Mouse (Mus musculus): Measurements from ENCODE around the gene Gmds.

The Gmds gene

DNA sequence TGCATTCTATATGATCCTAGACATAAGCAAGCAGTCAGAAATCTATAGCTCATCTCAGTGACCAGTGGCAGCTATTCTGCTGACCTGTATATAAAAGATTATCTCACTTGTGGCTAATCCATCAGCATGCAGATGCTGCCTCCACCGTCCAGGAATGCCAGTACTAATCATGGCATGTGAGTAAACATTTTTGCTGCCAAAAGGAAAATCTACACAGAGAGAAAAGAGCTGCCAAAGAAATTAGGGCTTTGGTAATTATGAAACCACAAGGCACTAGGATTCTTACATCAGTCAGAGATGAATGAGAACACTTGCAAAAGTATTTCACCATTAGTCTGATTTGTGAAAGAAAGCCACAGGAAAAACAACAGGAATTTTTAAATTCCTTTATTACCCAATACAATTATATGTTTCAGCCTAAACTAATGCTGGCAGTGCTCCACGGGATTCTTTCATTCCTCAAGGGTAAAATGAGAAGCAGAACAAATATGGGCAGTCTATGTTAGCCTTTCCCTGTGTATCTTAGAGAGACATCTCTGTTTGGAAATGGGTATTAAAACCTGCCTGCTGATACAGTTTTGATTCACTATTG is 71.3 kb downstream of the Gmds start:
- DNase-seq = peak; percentile 8

DNA sequence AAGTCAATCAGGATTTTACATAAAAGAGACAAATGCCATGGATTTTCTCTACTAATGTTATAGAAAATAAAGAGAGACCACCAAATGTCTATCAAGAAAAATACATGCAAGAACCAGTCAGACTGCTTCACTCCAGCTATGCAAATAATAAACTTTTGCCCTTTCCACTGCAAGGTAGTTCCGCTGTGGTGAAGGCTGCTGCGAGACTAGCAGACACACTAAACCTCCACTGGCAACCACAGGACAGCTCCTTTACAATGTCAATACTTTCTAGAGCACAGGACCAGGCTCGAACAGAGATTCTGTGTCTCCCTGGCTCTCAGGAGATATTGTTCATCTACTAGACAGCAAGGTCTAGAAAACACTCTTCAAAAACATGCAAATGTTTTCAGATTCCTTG is 71.8 kb downstream of the Gmds start:
- DNase-seq = no peak

DNA sequence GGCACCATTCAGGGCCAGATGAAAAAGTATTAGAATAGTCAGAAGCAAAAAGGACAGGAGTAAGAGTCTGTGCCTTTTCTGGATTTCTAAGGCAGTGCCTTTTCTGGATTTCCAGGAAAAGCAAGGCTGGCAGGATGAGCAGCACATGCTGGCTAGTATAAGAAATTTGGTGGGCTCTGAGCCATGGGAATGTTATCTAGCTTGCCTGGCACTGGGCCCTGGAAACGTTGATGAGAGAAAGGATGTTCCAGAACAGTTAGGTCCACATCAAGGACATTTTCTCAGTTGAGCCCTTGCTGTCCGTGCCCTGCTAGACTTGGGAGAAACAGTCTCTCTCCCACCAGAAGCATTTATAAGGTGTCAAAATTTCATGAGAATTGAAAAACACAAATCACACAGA is 82.4 kb downstream of the Gmds start:
- peak; percentile 39 for DNase-seq

DNA sequence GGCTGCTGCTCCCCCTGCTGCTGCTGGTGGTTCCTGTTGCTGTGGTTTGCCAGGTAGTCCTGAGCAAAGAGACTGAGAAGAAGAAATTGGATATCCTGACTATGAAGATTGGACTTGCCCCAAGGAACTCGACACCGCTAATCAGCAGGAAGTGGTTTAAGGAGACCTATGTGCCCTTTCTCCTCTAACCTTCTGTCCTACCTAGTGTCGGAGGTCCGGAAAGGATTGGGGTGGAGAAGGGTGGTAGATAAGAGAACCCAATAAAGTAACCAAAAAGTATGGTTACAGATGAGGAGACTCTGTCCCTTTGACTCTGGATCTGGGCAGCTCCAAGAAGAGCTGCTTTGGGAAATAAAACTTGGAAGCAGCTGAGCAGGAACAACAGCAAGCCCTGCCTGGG is 86.3 kb downstream of the Gmds start:
- DNase-seq = no peak

DNA sequence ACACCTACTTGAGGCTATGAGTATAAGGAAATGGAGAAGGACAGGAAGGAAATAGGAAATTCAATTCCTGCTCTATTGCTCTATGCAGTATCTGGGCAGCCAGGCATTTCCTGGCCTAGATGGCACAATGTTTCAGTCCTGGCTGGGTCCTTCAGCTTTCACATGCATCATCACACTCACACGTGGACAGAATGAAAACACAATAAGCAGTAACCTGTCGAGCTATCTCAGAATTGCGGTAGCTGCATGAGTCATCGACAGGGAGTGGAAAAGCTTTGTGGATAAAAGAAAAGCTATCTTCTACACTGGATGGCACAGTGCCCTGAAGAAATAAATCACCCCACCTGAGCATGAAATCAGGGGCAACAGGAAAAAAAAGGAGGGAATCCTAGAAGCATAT is 96.3 kb downstream of the Gmds start:
- DNase-seq = no peak

DNA sequence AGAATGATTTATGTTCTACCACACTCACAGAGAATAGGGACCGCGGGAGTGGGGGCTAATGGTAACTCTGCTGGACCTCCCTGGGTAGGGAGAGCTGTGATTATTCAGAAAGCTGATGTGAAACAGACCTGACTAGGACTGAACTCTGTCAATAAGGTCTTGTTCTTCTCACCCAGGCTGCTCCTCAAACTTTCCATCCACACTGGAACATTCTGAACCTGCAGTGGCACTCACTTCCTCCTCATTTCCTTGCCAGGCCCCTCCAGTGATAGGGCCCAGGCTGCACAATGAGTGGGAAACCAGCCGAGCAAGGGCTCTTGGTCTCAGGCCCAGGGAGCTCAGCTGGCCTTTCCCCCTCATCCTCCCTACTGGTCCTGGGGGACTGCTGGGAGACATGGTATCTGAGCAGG is 102.3 kb downstream of the Gmds start:
- peak; percentile 30 for DNase-seq

DNA sequence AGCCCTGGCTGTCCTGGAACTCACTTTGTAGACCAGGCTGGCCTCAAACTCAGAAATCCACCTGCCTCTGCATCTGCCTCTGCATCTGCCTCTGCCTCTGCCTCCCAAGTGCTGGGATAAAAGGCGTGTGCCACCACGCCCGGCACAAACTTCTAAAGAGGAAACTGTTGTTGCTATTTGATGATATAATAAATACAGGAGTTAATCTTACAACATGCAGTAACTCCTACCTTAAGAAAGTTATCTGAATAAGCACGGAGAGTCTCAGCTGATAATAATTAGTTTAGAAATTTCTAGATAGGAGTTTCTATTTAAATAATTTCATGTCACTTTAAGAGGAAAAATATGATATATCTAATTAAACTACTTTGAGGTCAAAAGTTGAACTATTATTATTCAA is 103.5 kb downstream of the Gmds start:
- DNase-seq = no peak

DNA sequence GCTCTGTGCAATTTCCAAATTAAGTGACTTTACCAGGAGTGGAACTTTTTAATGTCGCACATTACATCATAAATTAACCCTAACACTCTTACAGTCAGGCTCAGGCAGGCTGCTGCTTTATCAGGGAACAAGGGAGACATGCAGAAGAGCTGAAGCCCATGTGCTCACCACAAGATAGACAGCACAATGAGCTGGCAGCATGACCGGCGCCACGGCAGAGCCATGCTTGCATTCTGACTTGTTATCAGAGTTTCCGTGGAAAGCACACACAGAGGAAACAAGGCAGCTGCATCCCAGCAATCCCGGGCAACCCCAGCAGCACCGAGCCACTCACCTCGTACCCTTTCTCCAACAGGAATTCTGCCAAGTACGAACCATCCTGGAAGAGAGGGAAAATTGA is 104.5 kb downstream of the Gmds start:
- DNase-seq = no peak

DNA sequence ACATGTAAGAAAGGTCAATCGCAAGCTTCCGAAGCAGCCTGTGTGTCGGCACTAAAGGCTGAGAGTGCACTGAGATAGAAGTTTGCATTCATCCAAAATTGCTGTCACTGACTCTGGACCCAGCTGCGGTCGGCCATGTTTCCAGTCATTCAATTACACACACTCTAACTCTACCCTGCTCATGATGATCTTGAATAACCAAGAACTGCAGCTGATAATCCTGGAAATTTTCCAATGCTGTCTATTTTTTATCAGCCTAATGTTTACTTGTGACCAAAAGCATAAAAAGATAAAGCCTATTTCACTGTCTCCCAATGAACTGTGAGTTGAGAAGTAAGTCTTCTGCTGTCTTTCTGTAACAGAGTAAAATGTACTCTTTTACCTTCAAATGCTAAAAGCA is 106.1 kb downstream of the Gmds start:
- no peak for DNase-seq

DNA sequence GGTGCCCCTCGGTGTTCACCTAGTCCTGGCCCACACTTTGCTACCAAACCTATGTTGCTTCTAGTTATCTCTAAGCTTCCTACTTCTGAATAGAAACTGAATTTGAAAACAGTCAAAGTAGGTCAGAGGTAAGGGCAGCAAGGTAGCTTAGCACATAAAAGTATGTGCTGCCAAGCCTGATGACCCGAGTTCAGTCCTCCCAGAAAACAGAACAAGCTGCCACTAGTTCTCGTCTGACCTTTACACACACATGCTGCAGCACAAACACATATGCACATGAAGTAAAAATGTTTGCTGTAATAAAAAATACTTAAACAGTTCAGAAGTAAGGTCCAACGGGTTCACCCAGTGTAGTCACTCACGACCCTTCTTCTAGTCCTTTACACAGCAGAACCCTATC is 106.6 kb downstream of the Gmds start:
- DNase-seq = no peak

DNA sequence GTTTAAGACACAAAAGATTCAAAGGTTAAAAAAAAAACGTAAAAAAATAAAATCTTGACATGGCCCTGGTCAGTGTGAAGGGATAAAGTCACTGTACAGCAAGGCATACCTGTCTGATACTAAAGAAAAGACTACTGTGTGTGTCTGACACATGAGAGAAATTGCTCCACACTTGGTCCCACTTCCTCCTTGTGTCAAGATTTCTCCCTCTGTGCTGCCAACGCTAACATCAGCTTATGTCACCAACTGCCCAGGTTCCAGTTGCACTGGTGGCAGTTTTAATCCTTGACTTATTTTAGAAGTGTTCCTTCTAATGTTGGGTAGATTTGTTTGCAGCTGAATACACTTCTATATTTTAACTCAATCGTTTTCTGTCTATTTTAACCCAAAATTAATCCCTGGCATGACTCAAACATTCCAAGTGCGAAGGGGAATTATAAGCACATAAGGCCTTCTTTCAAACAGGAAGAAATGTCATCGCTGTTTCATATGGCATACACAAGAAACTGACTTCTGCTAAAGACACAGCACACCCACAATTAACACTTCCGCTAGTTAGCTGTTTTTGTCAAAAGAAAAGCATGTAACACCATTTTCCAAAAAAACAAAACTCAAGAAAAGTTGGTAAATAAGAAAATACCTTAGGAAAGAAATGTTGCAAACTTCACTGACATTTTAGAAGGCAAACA is 110.5 kb downstream of the Gmds start:
- no peak for DNase-seq

DNA sequence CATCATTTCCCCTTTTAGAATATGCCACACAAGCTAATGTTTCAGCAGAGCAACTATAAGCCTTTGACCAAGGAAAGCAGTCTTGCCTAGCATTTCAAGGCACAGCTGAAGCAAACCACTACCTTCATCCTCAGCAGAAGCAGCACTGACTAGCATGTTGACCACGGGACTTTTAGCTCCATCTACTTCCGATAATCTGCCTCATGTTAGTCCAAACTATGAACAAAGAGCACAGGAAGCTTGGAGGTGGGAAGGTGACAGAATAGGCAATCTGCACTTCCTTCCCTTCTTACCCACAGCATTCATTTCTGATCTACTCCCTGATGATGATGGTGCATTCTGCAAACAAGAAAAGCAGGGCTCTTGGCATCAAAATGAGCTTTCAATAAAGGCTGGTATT is 120.9 kb downstream of the Gmds start:
- DNase-seq = no peak

DNA sequence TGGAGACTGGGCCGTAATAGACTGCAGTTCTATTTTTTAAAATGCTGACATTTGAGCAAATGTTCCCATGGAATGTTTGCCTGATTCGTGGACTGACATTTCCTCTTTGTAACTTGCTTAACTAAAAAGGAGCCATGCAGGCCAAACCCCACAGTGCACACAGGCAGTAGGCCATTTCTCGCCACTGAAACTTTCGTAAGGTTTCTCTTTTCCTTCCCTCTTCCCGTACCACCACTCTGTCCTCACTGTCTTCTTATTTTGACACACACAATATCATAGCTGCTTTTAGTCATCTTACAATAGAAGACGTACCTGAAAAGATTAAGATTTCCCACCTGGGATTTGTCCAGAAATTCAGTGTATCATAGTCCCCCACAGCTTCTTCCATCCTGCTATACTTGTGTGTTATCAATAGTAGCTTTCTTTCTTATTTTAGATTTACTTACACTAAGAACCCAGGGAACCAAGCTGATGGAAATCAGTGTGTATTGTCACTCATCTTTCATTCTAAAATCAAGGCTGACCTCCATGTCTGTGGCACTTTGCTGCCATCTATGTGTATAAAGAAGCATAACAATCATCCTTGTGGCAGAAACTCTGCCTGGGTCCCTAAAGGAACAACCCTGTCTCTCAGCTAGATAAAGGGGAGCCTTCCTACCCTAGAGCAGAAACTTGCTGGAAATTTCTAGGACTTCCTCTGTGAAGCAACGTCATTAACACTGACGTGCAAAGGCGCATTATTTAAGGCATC is 124.7 kb downstream of the Gmds start:
- DNase-seq = peak; percentile 41

DNA sequence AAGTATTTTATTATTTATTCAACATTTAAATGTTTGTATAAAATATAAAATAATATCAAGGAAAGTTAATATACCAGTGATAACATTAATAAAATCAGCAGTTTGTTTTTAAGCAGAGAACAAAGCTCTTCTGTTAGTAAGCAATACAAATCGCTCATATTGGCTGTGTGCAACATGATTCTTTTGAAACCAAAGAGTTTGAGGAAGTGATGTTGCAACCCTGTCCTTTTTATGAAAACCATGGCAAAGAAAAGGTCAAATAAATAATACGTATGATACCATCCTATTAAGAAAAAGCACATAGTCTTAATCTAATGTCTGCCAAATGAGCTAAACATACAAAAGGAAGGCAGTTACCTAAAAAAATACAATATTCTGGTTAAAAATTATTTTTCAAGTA is 126.4 kb downstream of the Gmds start:
- no peak for DNase-seq

DNA sequence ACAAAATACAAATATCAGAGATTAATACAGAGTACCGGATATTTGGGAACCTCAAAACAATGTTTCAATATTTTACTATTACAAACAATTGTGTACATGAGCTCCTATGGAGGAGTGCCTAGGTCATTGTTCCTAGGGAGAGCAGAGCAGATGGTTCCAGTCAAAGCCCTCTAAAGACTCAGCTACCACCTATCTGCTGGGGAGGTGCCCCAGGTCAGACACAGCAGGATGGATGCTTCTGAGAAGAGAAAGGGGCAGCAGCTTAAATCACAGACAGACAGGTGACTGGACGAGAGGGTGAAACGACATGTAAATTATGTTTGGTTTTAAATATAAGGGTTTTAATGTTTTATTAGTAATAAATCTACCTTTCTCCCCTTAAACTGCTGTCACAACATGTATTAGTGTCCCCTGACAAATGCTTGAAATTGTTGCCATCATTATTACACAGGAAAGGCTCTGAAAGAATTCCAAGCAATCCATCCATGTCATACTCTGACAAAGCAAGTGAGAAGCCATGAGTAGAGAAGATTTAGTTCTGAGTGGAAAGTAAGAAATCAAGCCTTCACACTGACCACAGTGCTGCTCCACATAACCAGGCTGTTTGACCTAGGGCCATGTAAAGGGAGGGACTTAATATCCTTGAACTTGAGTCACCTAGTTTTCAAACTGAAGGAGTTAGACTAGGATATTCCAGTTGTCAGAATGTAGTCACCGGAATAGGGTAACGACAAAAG is 131.2 kb downstream of the Gmds start:
- no peak for DNase-seq

DNA sequence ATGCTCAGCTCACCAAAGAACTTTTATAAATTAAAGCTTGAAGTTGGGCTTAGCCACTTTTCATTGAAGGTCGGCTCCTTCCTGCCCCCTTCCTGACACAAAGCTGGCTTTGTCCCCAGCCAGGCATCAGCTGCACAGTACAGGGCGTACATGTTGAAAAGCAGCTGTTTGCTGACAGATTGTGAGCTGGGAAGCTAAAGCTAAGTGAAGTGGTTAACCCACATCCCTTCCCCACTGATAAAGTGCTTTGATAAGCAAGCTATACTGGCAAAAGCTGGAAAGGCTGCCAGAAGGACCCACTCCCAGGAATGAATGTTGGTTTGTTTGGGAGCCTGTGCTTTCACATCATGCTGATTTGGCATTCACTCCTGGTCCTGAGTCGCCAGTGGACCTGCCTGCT is 158.6 kb downstream of the Gmds start:
- DNase-seq = peak; percentile 56

DNA sequence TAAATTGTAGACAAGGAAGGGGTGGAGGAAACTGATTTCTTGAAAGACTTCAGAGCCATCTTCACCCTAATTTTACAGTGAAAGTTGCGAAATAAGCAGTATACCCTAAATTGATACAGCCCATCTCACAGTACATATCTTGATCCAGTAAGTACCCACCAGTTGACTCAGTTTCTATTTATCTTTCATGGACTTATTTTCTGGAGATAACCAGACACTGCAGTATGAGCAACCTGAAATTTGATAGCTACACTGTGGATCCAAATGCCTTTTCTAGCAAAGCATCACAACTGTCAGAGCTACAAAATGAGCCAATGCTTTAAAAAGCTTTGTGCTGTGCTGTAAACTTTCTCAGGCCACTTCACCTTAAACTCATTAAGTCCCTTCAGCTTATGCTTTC is 159.9 kb downstream of the Gmds start:
- no peak for DNase-seq

DNA sequence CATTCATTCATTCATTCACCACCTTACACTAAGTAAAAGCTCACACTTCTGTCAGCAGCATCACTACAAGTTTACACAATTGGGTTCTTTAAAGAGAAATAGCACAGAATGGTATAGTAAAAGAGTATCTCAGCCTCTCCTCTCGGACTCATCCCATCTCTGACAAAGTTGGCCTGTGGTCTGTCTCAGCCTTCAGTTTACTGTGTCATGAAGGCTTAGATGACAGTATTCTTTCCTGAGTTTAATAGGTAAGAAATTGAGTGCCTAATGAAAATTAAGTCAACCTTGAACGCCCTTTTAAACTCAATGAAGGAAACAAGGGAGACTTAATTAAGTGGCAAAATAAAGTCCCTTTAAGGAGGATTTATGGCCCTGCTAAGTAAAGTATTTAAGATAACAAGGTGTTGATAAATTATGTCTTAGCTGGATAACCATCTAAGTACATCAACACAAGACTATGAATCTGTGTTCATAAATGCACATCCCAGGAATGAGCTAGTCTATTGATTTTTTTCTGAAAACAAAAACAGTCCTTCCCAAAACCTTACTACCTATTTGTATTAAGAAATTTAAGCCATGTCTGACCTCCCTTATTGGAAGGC is 160.6 kb downstream of the Gmds start:
- DNase-seq = no peak

DNA sequence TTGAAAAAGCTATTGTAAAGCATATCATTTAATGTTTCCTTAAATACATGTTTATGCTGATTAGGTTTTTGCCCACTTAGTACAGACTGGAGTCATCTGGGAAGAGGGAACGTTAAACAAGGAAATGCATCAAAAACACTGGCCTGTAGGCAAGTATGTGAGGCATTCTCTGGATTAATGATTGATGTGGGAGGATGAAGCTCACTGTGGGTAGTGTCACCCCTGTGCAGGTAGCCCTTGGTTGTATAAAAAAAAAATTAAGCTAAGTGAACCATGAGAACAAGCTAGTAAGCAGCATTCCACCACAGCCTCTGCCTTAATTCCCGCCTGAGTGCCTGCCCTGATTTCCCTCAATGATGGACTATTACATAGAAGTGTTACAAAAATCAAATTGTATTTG is 163.5 kb downstream of the Gmds start:
- no peak for DNase-seq

DNA sequence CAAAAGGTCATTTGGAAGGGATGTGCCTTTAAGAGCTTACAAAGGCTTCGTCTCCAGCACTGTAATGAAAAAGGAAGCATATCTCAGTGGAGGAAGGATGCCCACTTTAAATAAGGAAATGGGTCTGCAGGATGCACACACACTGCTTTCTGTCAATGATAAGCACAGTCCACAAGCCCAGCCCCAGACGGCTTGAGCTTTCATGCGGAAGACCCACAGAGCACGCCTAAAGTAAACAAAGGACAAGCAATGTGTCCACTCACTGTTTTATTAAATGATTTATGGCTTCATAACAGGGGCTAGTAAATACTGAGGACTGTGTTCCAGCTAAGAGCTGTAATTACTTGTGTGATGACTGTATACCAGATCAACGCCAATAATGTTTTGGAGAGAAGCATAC is 169.4 kb downstream of the Gmds start:
- peak; percentile 70 for DNase-seq

DNA sequence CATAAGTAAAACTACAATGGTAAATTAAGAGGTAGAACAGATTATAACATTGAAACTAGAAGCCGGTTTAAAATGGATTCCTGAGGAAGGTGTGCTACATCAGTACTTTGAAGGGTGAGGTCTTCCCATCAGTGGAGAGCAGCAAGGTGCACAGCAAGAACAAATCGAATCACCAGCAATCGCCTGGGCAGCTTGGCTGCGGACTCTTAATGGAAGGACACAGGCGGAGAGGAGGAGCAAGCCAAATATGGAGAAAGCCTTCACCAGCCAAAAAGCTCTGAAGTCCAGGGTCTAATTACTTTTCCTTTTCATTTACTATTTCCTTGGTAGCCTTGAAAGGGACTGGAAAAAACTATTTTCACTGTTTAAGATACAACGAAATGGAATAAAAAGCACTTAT is 170.7 kb downstream of the Gmds start:
- DNase-seq = no peak

DNA sequence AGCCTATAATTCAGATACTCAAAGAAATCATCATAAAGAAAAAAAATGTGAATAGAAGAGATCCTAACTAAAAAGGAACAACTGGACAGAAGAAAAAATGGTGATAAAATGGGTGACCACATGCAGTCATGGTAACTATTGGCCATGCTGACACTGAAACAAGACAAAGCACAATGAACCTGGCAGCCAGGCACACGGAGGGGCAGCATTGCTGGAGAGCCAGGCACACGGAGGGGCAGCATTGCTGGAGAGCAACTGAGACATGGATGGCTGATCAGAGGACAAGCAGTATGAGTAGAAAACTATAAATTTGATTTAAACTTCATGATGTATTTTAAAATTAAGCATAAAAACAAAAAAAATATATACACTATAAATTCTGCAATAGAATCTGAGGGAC is 173.0 kb downstream of the Gmds start:
- no peak for DNase-seq

DNA sequence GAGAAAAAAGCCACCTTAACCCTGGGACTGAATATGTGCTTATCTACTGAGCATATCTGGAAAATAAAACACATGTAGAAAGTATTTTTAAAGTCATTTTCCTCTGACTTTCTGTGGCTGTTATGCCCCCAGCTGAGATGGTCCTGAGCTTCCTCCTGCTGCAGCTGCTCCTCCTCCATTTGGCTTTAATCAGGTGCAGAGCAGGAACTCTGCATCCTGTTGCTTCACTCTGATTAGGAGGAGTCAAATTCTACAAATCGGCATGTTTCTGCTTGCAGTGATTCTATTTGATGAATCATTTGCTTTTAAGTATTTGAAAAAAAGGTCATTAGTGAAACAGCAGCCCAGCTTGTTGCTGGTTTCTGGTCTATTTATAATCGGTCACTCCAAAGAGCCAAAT is 177.0 kb downstream of the Gmds start:
- no peak for DNase-seq
